In the genomic region with DNA sequence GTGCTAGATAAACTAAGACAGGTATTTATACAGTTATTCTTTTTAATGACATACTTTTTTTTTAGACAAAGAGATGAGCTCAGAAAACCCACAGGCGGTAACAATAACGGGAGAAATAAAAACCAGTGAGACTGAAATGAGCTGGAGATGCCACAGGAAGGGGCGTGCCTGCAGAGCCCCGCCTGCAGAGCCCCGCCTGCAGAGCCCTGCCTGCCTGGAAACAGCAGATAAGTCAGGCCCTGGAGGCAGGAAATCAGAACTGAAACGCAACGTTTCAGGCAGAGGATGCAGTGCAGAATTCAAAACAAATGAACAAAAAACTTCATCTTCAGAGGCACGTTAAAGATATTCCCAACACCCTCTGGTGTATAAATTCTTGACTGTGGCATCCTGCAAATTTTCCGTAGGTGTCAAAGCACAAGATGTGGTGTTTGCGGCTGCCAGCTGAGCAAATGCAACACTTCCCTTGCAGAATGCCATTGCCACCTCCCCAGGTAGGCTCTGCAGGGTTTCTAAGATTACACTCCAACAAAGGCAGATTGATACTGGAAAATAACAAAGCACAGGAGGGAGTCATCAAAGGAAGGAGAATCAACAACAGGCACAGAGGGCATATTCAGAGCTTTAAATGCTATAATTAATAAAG, we compare ENCODE assay signal across 8 mouse cellular contexts.
A peak's percentile ranks its signal among the peaks of the same experiment; 100 is the strongest.
DNase-seq lines count a peak whose midpoint lies in the region; ATAC-seq and TF ChIP-seq lines count a peak whose summit lies in the region.

No protein-coding gene starts in this region.

- H3K4me1 ChIP-seq in kidney, adult 2 months (ENCODE audit: control insufficient read depth, insufficient read depth, low read length) = no peaks in the 10 kb centered on the region; the same call in 1 of the 2 replicates
- H3K4me1 ChIP-seq in liver, embryonic 12.5 days = peaks cover 22% of the 10 kb centered on the region
- peaks cover 4% of the 10 kb centered on the region; the same call in 1 of the 2 replicates for H3K4me1 ChIP-seq in stomach, embryonic 14.5 days (ENCODE audit: control insufficient read depth, insufficient read depth, low read length)

- WGBS in kidney, adult 2 months = 17% methylated on average over 10 of the region's 10 CpGs
- WGBS in liver, embryonic 12.5 days (ENCODE audit: insufficient replicate concordance) = 5% methylated on average over 10 of the region's 10 CpGs
- 9% methylated on average over 10 of the region's 10 CpGs for WGBS in stomach, embryonic 14.5 days

- no peaks in the 10 kb centered on the region for H3K36me3 ChIP-seq in kidney, adult 2 months (ENCODE audit: control insufficient read depth, insufficient read depth, low read length)
- no peaks in the 10 kb centered on the region for H3K36me3 ChIP-seq in liver, embryonic 12.5 days
- no peaks in the 10 kb centered on the region for H3K36me3 ChIP-seq in stomach, embryonic 14.5 days (ENCODE audit: control insufficient read depth, insufficient read depth, low read length)

- H3K9ac ChIP-seq in liver, embryonic 12.5 days = no peak overlapping the region
- H3K9ac ChIP-seq in stomach, embryonic 14.5 days (replicated peaks; ENCODE audit: low read depth, low read length) = no peak overlapping the region

- ATAC-seq in granulocyte monocyte progenitor cell, adult 5-6 weeks (replicated peaks; ENCODE audit: poor library complexity, severe bottlenecking) = peak; percentile 86
- ATAC-seq in liver, embryonic 12.5 days = peak; percentile 97
- ATAC-seq in stomach, embryonic 14.5 days (ENCODE audit: insufficient number of reproducible peaks, insufficient read depth, low FRiP score, low read depth) = 0 out of 2 replicates have a peak, but pooled peaks have one; percentile 71

- H3K27me3 ChIP-seq in kidney, adult 2 months (replicated peaks; ENCODE audit: control insufficient read depth, insufficient read depth, low read length) = no peaks in the 10 kb centered on the region
- no peaks in the 10 kb centered on the region; the same call in 1 of the 2 replicates for H3K27me3 ChIP-seq in liver, embryonic 12.5 days (replicated peaks)
- H3K27me3 ChIP-seq in stomach, embryonic 14.5 days (ENCODE audit: control insufficient read depth, insufficient read depth, low read length) = no peaks in the 10 kb centered on the region

- peak; percentile 33 for DNase-seq in kidney, adult 2 months
- no peak for DNase-seq in kidney, adult 18-20 months
- DNase-seq in MEL-GATA-1-ER (ENCODE audit: extremely low read depth, low read depth) = peak; percentile 46
- no peak for DNase-seq in cerebellum, adult 11-12 months
- DNase-seq in cerebellum, adult 11 months = no peak

- TF ChIP-seq CTCF in kidney, adult 2 months (conservative IDR thresholded peaks at IDR 0.05; ENCODE audit: insufficient read depth, insufficient read length, low read depth, low read length) = no peak

- H3K4me2 ChIP-seq in liver, embryonic 12.5 days = peak overlapping the region; percentile 52
- no peak overlapping the region for H3K4me2 ChIP-seq in stomach, embryonic 14.5 days (replicated peaks; ENCODE audit: low read depth, low read length)

- H3K9me3 ChIP-seq in liver, embryonic 12.5 days (replicated peaks) = no peaks in the 10 kb centered on the region
- no peaks in the 10 kb centered on the region for H3K9me3 ChIP-seq in stomach, embryonic 14.5 days (ENCODE audit: control insufficient read depth, low read depth, low read length)

- no peak overlapping the region for H3K27ac ChIP-seq in kidney, adult 2 months (ENCODE audit: insufficient read depth, low read depth, low read length)
- peak overlapping the region; percentile 62; the same call in 1 of the 2 replicates for H3K27ac ChIP-seq in liver, embryonic 12.5 days
- H3K27ac ChIP-seq in stomach, embryonic 14.5 days (ENCODE audit: low read length) = no peak overlapping the region

- TF ChIP-seq POLR2A in kidney, adult 2 months (IDR thresholded peaks at IDR 0.05; ENCODE audit: low read depth, low read length) = no peak

- H3K4me3 ChIP-seq in kidney, adult 2 months (ENCODE audit: insufficient read depth, low read depth, low read length) = no peak overlapping the region
- H3K4me3 ChIP-seq in liver, embryonic 12.5 days = no peak overlapping the region; the same call in 1 of the 2 replicates
- no peak overlapping the region for H3K4me3 ChIP-seq in stomach, embryonic 14.5 days (ENCODE audit: low read depth, low read length)

Comparison
In these comparisons a context has a peak if more than half of its experiments do, and no peak if none do; other contexts are left out.
1. DNase-seq: peak in kidney, adult 2 months (single experiment) and MEL-GATA-1-ER (single experiment); none in kidney, adult 18-20 months (single experiment), cerebellum, adult 11-12 months (single experiment) and cerebellum, adult 11 months (single experiment).
2. Peak in every context shown above with its lines, with median percentiles within 50 percentile points of each other: ATAC-seq.